Mouse (Mus musculus) frontal cortex, postnatal 25 days (tissue): ENCODE results near the gene Ldha.
"Not testable (repeated sequence)": the region's sequence is repeated elsewhere in the genome, so short reads cannot be mapped to it uniquely, and the experiment has no call there.

ENCODE experiments used
- DNase-seq, 2 experiments: peaks; one replicate each; pipeline ENCODE4 v3.0.0; 2022; ENCODE audit warnings: low spot score in 2 of 2

The Ldha gene

GRCm38 (mm10) chr7:46880992-46881391 is 39.7 kb downstream of the Ldha start:
- no peak for DNase-seq

- not testable (repeated sequence) for DNase-seq
These were observed 40.7 kb downstream of the Ldha start for GRCm38 (mm10) chr7:46881941-46882340.

- DNase-seq = no peak
These were observed 42.0 kb downstream of the Ldha start for GRCm38 (mm10) chr7:46883304-46883703.

- DNase-seq = no peak
These were observed 54.2 kb downstream of the Ldha start for GRCm38 (mm10) chr7:46895511-46895910.

GRCm38 (mm10) chr7:46899343-46899742 is 58.1 kb downstream of the Ldha start:
- no peak for DNase-seq
